Mouse (Mus musculus) layer of hippocampus, postnatal 36 days (tissue): ENCODE measurements around the gene 2610507B11Rik. TPM values are rescaled to one million over a fixed set of nuclear protein-coding genes. Genes with fewer than 3 reads are reported as not detected.

Source experiments
- total RNA-seq, 2 experiments: library from RNA; stranded (reverse); gene quantifications; 2 replicates each; pipeline ENCODE4 v1.2.3; 2021

The 2610507B11Rik gene
- total RNA-seq, 2 experiments from 2014 or later: 194 to 217 TPM

Other genes starting within 250 kb of the 2610507B11Rik start
- 1 to 10 TPM; 4.5 to 6.2 TPM for gene Dhrs13, start 229.5 kb upstream of the 2610507B11Rik start, total RNA-seq
- gene Flot2, start 223.8 kb upstream of the 2610507B11Rik start, total RNA-seq: 10 to 100 TPM; 71.8 to 74.3 TPM
- 10 to 100 TPM; 19.8 to 21.2 TPM for gene Eral1, start 181.4 kb upstream of the 2610507B11Rik start, total RNA-seq
- 10 to 100 TPM; 29.5 to 33.0 TPM for gene Fam222b, start 167.1 kb upstream of the 2610507B11Rik start, total RNA-seq
- gene Traf4, start 96.2 kb upstream of the 2610507B11Rik start, total RNA-seq: 10 to 100 TPM; 10.9 to 15.0 TPM
- 1 to 10 TPM; 2.4 to 2.5 TPM for gene Nek8, start 85.1 kb upstream of the 2610507B11Rik start, total RNA-seq
- gene Tlcd1, start 85.0 kb upstream of the 2610507B11Rik start, total RNA-seq: 10 to 100 TPM; 22.3 to 24.0 TPM
- 100 to 1,000 TPM; 714 to 715 TPM for gene Rpl23a, start 78.2 kb upstream of the 2610507B11Rik start, total RNA-seq
- 10 to 100 TPM; 26.8 to 28.5 TPM for gene Rab34, start 73.3 kb upstream of the 2610507B11Rik start, total RNA-seq
- gene Proca1, start 68.4 kb upstream of the 2610507B11Rik start, total RNA-seq: 1 to 10 TPM; 3.6 to 5.7 TPM
- 10 to 100 TPM; 61.0 to 66.3 TPM for gene Sdf2, start 16.0 kb upstream of the 2610507B11Rik start, total RNA-seq
- 100 to 1,000 TPM; 116 to 125 TPM for gene Supt6, start 15.8 kb upstream of the 2610507B11Rik start, total RNA-seq
- 1 to 10 TPM; 7.2 to 7.8 TPM for gene BC030499, start 29.1 kb downstream of the 2610507B11Rik start, total RNA-seq
- gene Spag5, start 39.8 kb downstream of the 2610507B11Rik start, total RNA-seq: 10 to 100 TPM in 1 of 2 experiments, 1 to 10 TPM in 1; 6.9 to 10.1 TPM
- gene Aldoc, start 61.2 kb downstream of the 2610507B11Rik start, total RNA-seq: 100 to 1,000 TPM; 781 to 864 TPM
- 10 to 100 TPM; 57.9 to 59.0 TPM for gene Pigs, start 66.7 kb downstream of the 2610507B11Rik start, total RNA-seq
- gene Unc119, start 81.7 kb downstream of the 2610507B11Rik start, total RNA-seq: 10 to 100 TPM; 31.6 to 36.4 TPM
- not detected for gene Foxn1, start 124.8 kb downstream of the 2610507B11Rik start, total RNA-seq
- gene Slc13a2, start 160.5 kb downstream of the 2610507B11Rik start, total RNA-seq: not detected
- gene Slc46a1, start 203.9 kb downstream of the 2610507B11Rik start, total RNA-seq: 10 to 100 TPM in 1 of 2 experiments, 1 to 10 TPM in 1; 9.5 to 11.3 TPM
- gene Sarm1, start 236.0 kb downstream of the 2610507B11Rik start, total RNA-seq: 10 to 100 TPM; 39.9 to 41.1 TPM
- gene Vtn, start 237.3 kb downstream of the 2610507B11Rik start, total RNA-seq: 10 to 100 TPM; 54.2 to 70.1 TPM
- 1 to 10 TPM; 4.5 to 4.9 TPM for gene Sebox, start 241.7 kb downstream of the 2610507B11Rik start, total RNA-seq